Mouse (Mus musculus) layer of hippocampus, postnatal 25 days (tissue): ENCODE measurements around the gene Rps6ka1. TPM values are rescaled to one million over a fixed set of nuclear protein-coding genes. Genes with fewer than 3 reads are reported as not detected.
A peak's percentile ranks its signal among the peaks of the same experiment; 100 is the strongest.

Experiments
- DNase-seq, 2 experiments: peaks; one replicate each; pipeline ENCODE4 v3.0.0; 2022; ENCODE audit warnings: mixed read lengths in 2 of 2, low spot score in 1 of 2; ENCODE audit errors: extremely low spot score in 1 of 2
- total RNA-seq, 2 experiments: library from RNA; stranded (reverse); gene quantifications; 2 replicates each; pipeline ENCODE4 v1.2.3; 2021

The Rps6ka1 gene
- total RNA-seq, 2 experiments from 2014 or later = 11.4 to 12.7 TPM

GRCm38 (mm10) chr4:133829281-133830070, 58.1 kb downstream of the Rps6ka1 start:
- DNase-seq = peak; percentile 56 to 83

GRCm38 (mm10) chr4:133827887-133828794, 59.5 kb downstream of the Rps6ka1 start:
- DNase-seq = no peak

- no peak for DNase-seq
These were observed 60.2 kb downstream of the Rps6ka1 start for GRCm38 (mm10) chr4:133827354-133827753.

- DNase-seq = no peak
These were observed 61.9 kb downstream of the Rps6ka1 start for GRCm38 (mm10) chr4:133825731-133826130.

GRCm38 (mm10) chr4:133820806-133821560, 66.6 kb downstream of the Rps6ka1 start:
- no peak for DNase-seq

- DNase-seq = no peak
These were observed 67.4 kb downstream of the Rps6ka1 start for GRCm38 (mm10) chr4:133820166-133820565.

- DNase-seq = no peak
These were observed 70.2 kb downstream of the Rps6ka1 start for GRCm38 (mm10) chr4:133817356-133817755.

GRCm38 (mm10) chr4:133816504-133816875, 71.1 kb downstream of the Rps6ka1 start:
- no peak for DNase-seq

GRCm38 (mm10) chr4:133815635-133816503, 71.7 kb downstream of the Rps6ka1 start:
- no peak for DNase-seq

GRCm38 (mm10) chr4:133814804-133815515, 72.6 kb downstream of the Rps6ka1 start:
- no peak for DNase-seq

GRCm38 (mm10) chr4:133813992-133814803, 73.4 kb downstream of the Rps6ka1 start:
- DNase-seq = peak; percentile 71 to 79

- peak; percentile 83 to 93 for DNase-seq
These were observed 74.2 kb downstream of the Rps6ka1 start for GRCm38 (mm10) chr4:133813174-133813991.

- DNase-seq = no peak
These were observed 83.0 kb downstream of the Rps6ka1 start for GRCm38 (mm10) chr4:133804401-133805263.

GRCm38 (mm10) chr4:133800589-133800988, 87.0 kb downstream of the Rps6ka1 start:
- DNase-seq = no peak
